Mouse (Mus musculus): ENCODE data around the gene Gm21915. TPM values are rescaled to one million over a fixed set of nuclear protein-coding genes. Genes with fewer than 3 reads are reported as not detected.

Gene Gm21915
- polyA plus RNA-seq, 1 experiment, result not detected

DNA sequence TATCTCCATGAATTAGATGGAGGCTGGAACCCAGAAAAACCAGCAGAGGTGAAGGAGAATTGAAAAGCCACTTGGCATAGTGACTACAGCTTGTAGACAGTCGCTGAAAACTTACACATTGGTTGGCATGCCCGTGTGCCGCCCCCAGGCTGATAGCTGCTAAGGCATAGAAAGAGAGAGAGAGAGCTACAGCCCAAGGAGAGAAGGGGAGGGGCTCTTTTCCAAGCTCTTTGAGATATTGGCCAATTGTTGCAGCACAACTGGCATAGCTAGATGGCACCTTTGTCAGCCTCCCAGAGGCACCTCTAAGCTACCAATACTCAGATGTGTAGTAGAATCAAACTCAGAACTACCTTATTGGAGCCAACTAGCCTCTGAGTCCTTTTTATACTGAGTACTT is 17.1 kb downstream of the Gm21915 start:
- Histone ChIP-seq H3ac (ENCODE audit: control insufficient read depth, insufficient read length, low read depth) (no peak overlapping the region), H3K79me3 (ENCODE audit: low read depth) (peaks cover 3% of the 10 kb centered on the region), H3K79me2 (ENCODE audit: control insufficient read depth, insufficient read depth) (peaks cover 24% of the 10 kb centered on the region), H3K36me3 (ENCODE audit: control insufficient read depth, insufficient read depth) (no peaks in the 10 kb centered on the region), H3K4me3 (ENCODE audit: insufficient read depth, poor library complexity, severe bottlenecking) (no peak overlapping the region), H3K27me3 (ENCODE audit: control insufficient read depth, insufficient read depth, insufficient read length) (no peaks in the 10 kb centered on the region)
- TF ChIP-seq MAX (IDR thresholded peaks at IDR 0.05) (no peak), CTCF (IDR thresholded peaks at IDR 0.05; ENCODE audit: control insufficient read depth, insufficient read depth, insufficient read length) (no peak), MYOG (IDR thresholded peaks at IDR 0.05; ENCODE audit: control insufficient read depth, extremely low read depth, insufficient read length) (no peak), CEBPB (IDR thresholded peaks at IDR 0.05; ENCODE audit: low read depth) (no peak), MYOD1 (IDR thresholded peaks at IDR 0.05; ENCODE audit: control insufficient read depth, insufficient read length, low read depth) (no peak), USF1 (IDR thresholded peaks at IDR 0.05; ENCODE audit: low read depth) (no peak)

DNA sequence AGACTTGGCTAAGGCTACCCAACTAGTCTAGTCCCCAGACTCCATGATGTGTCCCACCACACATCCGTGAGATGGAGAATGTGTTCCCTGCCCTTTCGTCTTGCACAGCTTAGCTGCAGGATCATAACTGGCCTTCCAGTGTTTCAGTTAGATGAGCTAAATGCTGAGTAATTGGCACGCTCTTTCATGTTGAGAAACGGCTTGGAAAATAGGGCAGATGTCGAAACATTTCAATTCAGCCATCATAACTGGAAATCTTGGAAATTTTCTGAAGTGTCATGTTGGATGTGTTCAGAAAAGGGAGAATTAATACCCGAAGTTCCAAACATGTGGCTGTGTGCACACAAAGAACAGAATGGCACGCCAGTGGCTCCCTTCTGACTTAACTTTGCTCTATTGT is 20.1 kb downstream of the Gm21915 start:
- peaks cover 3% of the 10 kb centered on the region for H3K79me3 ChIP-seq (ENCODE audit: low read depth)
- H3K4me3 ChIP-seq (ENCODE audit: insufficient read depth, poor library complexity, severe bottlenecking), result no peak overlapping the region
- no peaks in the 10 kb centered on the region for H3K27me3 ChIP-seq (ENCODE audit: control insufficient read depth, insufficient read depth, insufficient read length)
- H3ac ChIP-seq (ENCODE audit: control insufficient read depth, insufficient read length, low read depth), result no peak overlapping the region
- H3K79me2 ChIP-seq (ENCODE audit: control insufficient read depth, insufficient read depth), result peaks cover 28% of the 10 kb centered on the region
- H3K36me3 ChIP-seq (ENCODE audit: control insufficient read depth, insufficient read depth), result no peaks in the 10 kb centered on the region
- TF ChIP-seq CEBPB (IDR thresholded peaks at IDR 0.05; ENCODE audit: low read depth) (no peak), CTCF (IDR thresholded peaks at IDR 0.05; ENCODE audit: control insufficient read depth, insufficient read depth, insufficient read length) (no peak), USF1 (IDR thresholded peaks at IDR 0.05; ENCODE audit: low read depth) (no peak), FOSL1 (IDR thresholded peaks at IDR 0.05; ENCODE audit: insufficient read depth, low read length, poor library complexity, severe bottlenecking) (no peak)

DNA sequence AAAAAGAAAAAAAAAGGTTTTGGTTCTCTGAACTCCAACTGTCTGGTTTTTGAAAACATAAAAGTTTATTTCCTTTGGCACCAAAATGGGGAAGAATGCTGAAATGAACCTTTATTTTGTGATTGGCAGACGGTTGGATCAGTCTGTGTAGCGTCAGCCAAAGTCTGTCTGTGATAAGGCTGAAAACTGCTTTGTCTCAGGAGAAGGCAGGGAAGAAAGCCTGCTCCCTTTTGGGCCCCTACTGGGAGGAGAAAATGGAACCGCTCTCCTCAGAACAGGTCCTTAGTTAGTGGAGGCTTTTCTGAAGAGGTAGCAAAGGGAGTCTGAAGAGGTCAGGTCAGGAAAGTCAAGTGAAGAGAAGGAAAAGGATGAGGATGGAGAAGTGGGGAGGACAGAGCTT is 22.6 kb downstream of the Gm21915 start:
- H3K79me3 ChIP-seq (ENCODE audit: low read depth), result peaks cover 3% of the 10 kb centered on the region
- no peaks in the 10 kb centered on the region for H3K36me3 ChIP-seq (ENCODE audit: control insufficient read depth, insufficient read depth)
- H3K4me3 ChIP-seq (ENCODE audit: insufficient read depth, poor library complexity, severe bottlenecking), result no peak overlapping the region
- peaks cover 13% of the 10 kb centered on the region for H3K79me2 ChIP-seq (ENCODE audit: control insufficient read depth, insufficient read depth)
- H3K27me3 ChIP-seq (ENCODE audit: control insufficient read depth, insufficient read depth, insufficient read length), result no peaks in the 10 kb centered on the region
- TF ChIP-seq FOSL1 (IDR thresholded peaks at IDR 0.05; ENCODE audit: insufficient read depth, low read length, poor library complexity, severe bottlenecking) (no peak), MYOD1 (IDR thresholded peaks at IDR 0.05; ENCODE audit: control insufficient read depth, insufficient read length, low read depth) (no peak), CEBPB (IDR thresholded peaks at IDR 0.05; ENCODE audit: low read depth) (no peak), MAX (IDR thresholded peaks at IDR 0.05) (no peak), MYOG (IDR thresholded peaks at IDR 0.05; ENCODE audit: control insufficient read depth, extremely low read depth, insufficient read length) (no peak), USF1 (IDR thresholded peaks at IDR 0.05; ENCODE audit: low read depth) (no peak), CTCF (IDR thresholded peaks at IDR 0.05; ENCODE audit: control insufficient read depth, insufficient read depth, insufficient read length) (no peak)
- H3ac ChIP-seq (ENCODE audit: control insufficient read depth, insufficient read length, low read depth), result no peak overlapping the region

DNA sequence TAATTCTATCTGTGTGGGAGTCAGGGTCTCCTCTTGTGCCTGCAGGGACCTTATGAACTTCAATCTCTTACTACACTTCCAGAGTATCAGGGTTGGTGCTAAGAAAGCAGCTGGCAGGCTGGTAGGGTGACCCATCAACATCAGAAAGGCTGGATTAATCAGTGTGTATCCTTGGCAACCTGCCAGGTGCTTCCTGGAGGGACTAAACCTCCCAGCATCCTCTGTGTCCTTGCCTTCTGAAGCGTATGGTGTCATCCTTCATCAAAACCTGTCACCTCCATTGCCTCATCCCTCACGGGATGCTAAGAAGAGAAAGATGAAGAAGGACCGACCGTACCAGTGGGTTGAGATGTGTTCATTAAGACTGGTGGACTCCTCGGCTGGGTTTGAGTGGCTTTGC is 23.4 kb downstream of the Gm21915 start:
- Histone ChIP-seq H3K27me3 (ENCODE audit: control insufficient read depth, insufficient read depth, insufficient read length) (no peaks in the 10 kb centered on the region), H3K79me3 (ENCODE audit: low read depth) (peaks cover 1% of the 10 kb centered on the region), H3K36me3 (ENCODE audit: control insufficient read depth, insufficient read depth) (no peaks in the 10 kb centered on the region), H3K4me3 (ENCODE audit: insufficient read depth, poor library complexity, severe bottlenecking) (no peak overlapping the region), H3K79me2 (ENCODE audit: control insufficient read depth, insufficient read depth) (peaks cover 6% of the 10 kb centered on the region), H3ac (ENCODE audit: control insufficient read depth, insufficient read length, low read depth) (no peak overlapping the region)
- TF ChIP-seq USF1 (IDR thresholded peaks at IDR 0.05; ENCODE audit: low read depth) (no peak), MAX (IDR thresholded peaks at IDR 0.05) (no peak), CEBPB (IDR thresholded peaks at IDR 0.05; ENCODE audit: low read depth) (no peak), FOSL1 (IDR thresholded peaks at IDR 0.05; ENCODE audit: insufficient read depth, low read length, poor library complexity, severe bottlenecking) (no peak), MYOG (IDR thresholded peaks at IDR 0.05; ENCODE audit: control insufficient read depth, extremely low read depth, insufficient read length) (no peak), CTCF (IDR thresholded peaks at IDR 0.05; ENCODE audit: control insufficient read depth, insufficient read depth, insufficient read length) (no peak), MYOD1 (IDR thresholded peaks at IDR 0.05; ENCODE audit: control insufficient read depth, insufficient read length, low read depth) (no peak)

DNA sequence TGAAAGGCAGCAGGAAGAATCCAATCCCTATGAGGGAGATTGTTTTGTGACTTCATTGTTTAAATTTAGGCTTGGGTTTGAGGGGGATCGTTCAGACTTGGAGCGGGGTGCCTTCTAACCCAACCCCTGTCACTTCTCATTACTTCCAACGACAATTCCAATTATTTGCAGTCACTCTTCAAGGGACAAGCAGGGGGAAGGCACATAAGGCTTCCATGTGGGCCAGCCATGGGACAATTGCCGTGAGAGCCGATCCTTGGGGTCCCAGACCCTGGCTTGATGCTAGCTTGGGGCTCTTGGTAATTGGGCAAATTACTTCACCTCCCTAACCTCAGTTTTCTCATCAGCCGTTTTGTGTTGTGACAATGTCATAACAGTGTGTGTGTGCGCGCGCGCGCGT is 23.9 kb downstream of the Gm21915 start:
- Histone ChIP-seq H3K79me2 (ENCODE audit: control insufficient read depth, insufficient read depth) (peaks cover 4% of the 10 kb centered on the region), H3K27me3 (ENCODE audit: control insufficient read depth, insufficient read depth, insufficient read length) (no peaks in the 10 kb centered on the region), H3K79me3 (ENCODE audit: low read depth) (peaks cover 1% of the 10 kb centered on the region), H3ac (ENCODE audit: control insufficient read depth, insufficient read length, low read depth) (no peak overlapping the region), H3K4me3 (ENCODE audit: insufficient read depth, poor library complexity, severe bottlenecking) (no peak overlapping the region), H3K36me3 (ENCODE audit: control insufficient read depth, insufficient read depth) (no peaks in the 10 kb centered on the region)
- no peak for TF ChIP-seq FOSL1 (IDR thresholded peaks at IDR 0.05; ENCODE audit: insufficient read depth, low read length, poor library complexity, severe bottlenecking)
- no peak for TF ChIP-seq MYOD1 (IDR thresholded peaks at IDR 0.05; ENCODE audit: control insufficient read depth, insufficient read length, low read depth)
- TF ChIP-seq CEBPB (IDR thresholded peaks at IDR 0.05; ENCODE audit: low read depth), result no peak
- TF ChIP-seq MAX (IDR thresholded peaks at IDR 0.05), result no peak
- TF ChIP-seq CTCF (IDR thresholded peaks at IDR 0.05; ENCODE audit: control insufficient read depth, insufficient read depth, insufficient read length), result no peak
- no peak for TF ChIP-seq USF1 (IDR thresholded peaks at IDR 0.05; ENCODE audit: low read depth)
- TF ChIP-seq MYOG (IDR thresholded peaks at IDR 0.05; ENCODE audit: control insufficient read depth, extremely low read depth, insufficient read length), result no peak

DNA sequence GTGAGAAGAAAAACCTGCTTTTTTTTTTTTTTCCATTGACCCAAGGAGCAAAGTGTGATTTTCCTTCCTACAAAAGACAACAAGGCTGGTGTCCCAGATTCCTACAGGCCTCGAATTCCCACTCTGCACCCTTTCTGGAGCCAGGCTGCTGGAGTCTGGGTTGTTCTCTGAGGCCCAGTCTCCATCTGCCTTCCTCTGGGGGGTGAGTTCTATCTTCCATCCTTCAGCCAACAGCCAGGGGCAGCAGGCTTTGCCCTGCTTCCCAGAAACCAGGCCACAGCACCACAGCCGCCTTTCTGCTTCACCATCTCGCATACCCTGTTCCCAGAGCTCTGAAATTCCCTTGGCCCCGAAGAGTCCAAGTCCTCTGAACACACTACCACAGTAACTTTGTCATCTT is 25.7 kb downstream of the Gm21915 start:
- H3K79me3 ChIP-seq (ENCODE audit: low read depth), result no peaks in the 10 kb centered on the region
- peaks cover 4% of the 10 kb centered on the region for H3K79me2 ChIP-seq (ENCODE audit: control insufficient read depth, insufficient read depth)
- no peak overlapping the region for H3K4me3 ChIP-seq (ENCODE audit: insufficient read depth, poor library complexity, severe bottlenecking)
- no peak overlapping the region for H3ac ChIP-seq (ENCODE audit: control insufficient read depth, insufficient read length, low read depth)
- TF ChIP-seq CTCF (IDR thresholded peaks at IDR 0.05; ENCODE audit: control insufficient read depth, insufficient read depth, insufficient read length) (no peak), MYOG (IDR thresholded peaks at IDR 0.05; ENCODE audit: control insufficient read depth, extremely low read depth, insufficient read length) (no peak), MAX (IDR thresholded peaks at IDR 0.05) (no peak), CEBPB (IDR thresholded peaks at IDR 0.05; ENCODE audit: low read depth) (no peak), MYOD1 (IDR thresholded peaks at IDR 0.05; ENCODE audit: control insufficient read depth, insufficient read length, low read depth) (no peak)
- H3K36me3 ChIP-seq (ENCODE audit: control insufficient read depth, insufficient read depth), result no peaks in the 10 kb centered on the region
- H3K27me3 ChIP-seq (ENCODE audit: control insufficient read depth, insufficient read depth, insufficient read length), result no peaks in the 10 kb centered on the region
